In genomic region chr13:29773563-29773962, GRCm38 (mm10) we compare ENCODE assay signal across 13 mouse cellular contexts.
DNase-seq lines count a peak whose midpoint lies in the region; ATAC-seq and TF ChIP-seq lines count a peak whose summit lies in the region.
"Had no signal": no experiment of that assay in that cellular context is flagged by ENCODE, and none has a peak within 500 bp of the region (broad histone marks: within the 10 kb centered on the region; RNA-seq: fewer than 3 reads in every experiment).

No protein-coding gene starts in this region.

- no peaks in the 10 kb centered on the region for H3K9me3 ChIP-seq in lung, postnatal 0 days (ENCODE audit: low read length)
- no peaks in the 10 kb centered on the region for H3K9me3 ChIP-seq in kidney, embryonic 14.5 days (ENCODE audit: control insufficient read depth, low read length)
- H3K9me3 ChIP-seq in stomach, postnatal 0 days (ENCODE audit: control insufficient read depth, low read length): no peaks in the 10 kb centered on the region
- no peaks in the 10 kb centered on the region for H3K9me3 ChIP-seq in limb, embryonic 10.5 days (replicated peaks)
- no peaks in the 10 kb centered on the region for H3K9me3 ChIP-seq in liver, embryonic 12.5 days (replicated peaks)

- H3K27me3 ChIP-seq in lung, postnatal 0 days (replicated peaks; ENCODE audit: insufficient read depth, low read length): no peaks in the 10 kb centered on the region
- no peaks in the 10 kb centered on the region for H3K27me3 ChIP-seq in kidney, embryonic 14.5 days (ENCODE audit: control insufficient read depth, insufficient read depth, low read length)
- no peaks in the 10 kb centered on the region for H3K27me3 ChIP-seq in stomach, postnatal 0 days (ENCODE audit: control insufficient read depth, insufficient read depth, low read length)
- H3K27me3 ChIP-seq in limb, embryonic 10.5 days (ENCODE audit: low read depth, poor library complexity, severe bottlenecking): no peaks in the 10 kb centered on the region
- H3K27me3 ChIP-seq in liver, embryonic 12.5 days (replicated peaks): no peaks in the 10 kb centered on the region

- H3K4me3 ChIP-seq in lung, postnatal 0 days (ENCODE audit: low read depth, low read length): no peak overlapping the region
- no peak overlapping the region for H3K4me3 ChIP-seq in kidney, embryonic 14.5 days (ENCODE audit: low read length)
- no peak overlapping the region for H3K4me3 ChIP-seq in stomach, postnatal 0 days (ENCODE audit: low read depth, low read length)
- H3K4me3 ChIP-seq in limb, embryonic 10.5 days: no peak overlapping the region
- H3K4me3 ChIP-seq in liver, embryonic 12.5 days: no peak overlapping the region
- H3K4me3 ChIP-seq: myocyte had no signal

- 7% methylated on average over 6 of the region's 6 CpGs for WGBS in lung, postnatal 0 days
- 21% methylated on average over 6 of the region's 6 CpGs for WGBS in kidney, embryonic 14.5 days
- WGBS in stomach, postnatal 0 days: 21% methylated on average over 6 of the region's 6 CpGs
- WGBS in limb, embryonic 10.5 days: 18% methylated on average over 6 of the region's 6 CpGs
- 24% methylated on average over 6 of the region's 6 CpGs for whole genome bisulfite sequencing in liver, embryonic 12.5 days (ENCODE audit: insufficient replicate concordance)

- peaks cover 12% of the 10 kb centered on the region; the same call in 1 of the 2 replicates for H3K4me1 ChIP-seq in lung, postnatal 0 days (ENCODE audit: insufficient read depth, low read depth, low read length)
- H3K4me1 ChIP-seq in kidney, embryonic 14.5 days (ENCODE audit: control insufficient read depth, insufficient read depth, low read length): peaks cover 5% of the 10 kb centered on the region
- H3K4me1 ChIP-seq in stomach, postnatal 0 days (replicated peaks; ENCODE audit: control insufficient read depth, insufficient read depth): peaks cover 8% of the 10 kb centered on the region
- H3K4me1 ChIP-seq in limb, embryonic 10.5 days: peaks cover 58% of the 10 kb centered on the region
- H3K4me1 ChIP-seq in liver, embryonic 12.5 days: peaks cover 14% of the 10 kb centered on the region; the same call in 1 of the 2 replicates

- H3K4me2 ChIP-seq in lung, postnatal 0 days (replicated peaks; ENCODE audit: low read depth, low read length): no peak overlapping the region
- no peak overlapping the region for H3K4me2 ChIP-seq in kidney, embryonic 14.5 days (replicated peaks; ENCODE audit: low read depth, low read length)
- no peak overlapping the region for H3K4me2 ChIP-seq in stomach, postnatal 0 days (replicated peaks; ENCODE audit: low read depth)
- no peak overlapping the region for H3K4me2 ChIP-seq in liver, embryonic 12.5 days

- no peak for TF ChIP-seq CTCF in lung, postnatal 0 days (IDR thresholded peaks at IDR 0.05)
- TF ChIP-seq CTCF in stomach, postnatal 0 days (IDR thresholded peaks at IDR 0.05; ENCODE audit: low read depth): no peak

- no peak overlapping the region for H3K9ac ChIP-seq in lung, postnatal 0 days (replicated peaks; ENCODE audit: low read depth)
- no peak overlapping the region for H3K9ac ChIP-seq in kidney, embryonic 14.5 days (ENCODE audit: low read depth, low read length)
- H3K9ac ChIP-seq in stomach, postnatal 0 days (ENCODE audit: low read length): no peak overlapping the region
- no peak overlapping the region for H3K9ac ChIP-seq in liver, embryonic 12.5 days

- no peak for ATAC-seq in lung, postnatal 0 days
- ATAC-seq in kidney, embryonic 14.5 days (ENCODE audit: low FRiP score, low TSS enrichment): no peak
- no peak for ATAC-seq in stomach, postnatal 0 days (ENCODE audit: low FRiP score, low TSS enrichment)
- ATAC-seq in liver, embryonic 12.5 days: no peak

- no peaks in the 10 kb centered on the region for H3K36me3 ChIP-seq in lung, postnatal 0 days (ENCODE audit: insufficient read depth, low read length)
- H3K36me3 ChIP-seq in kidney, embryonic 14.5 days (ENCODE audit: control insufficient read depth, insufficient read depth, low read length): no peaks in the 10 kb centered on the region
- no peaks in the 10 kb centered on the region for H3K36me3 ChIP-seq in stomach, postnatal 0 days (ENCODE audit: control insufficient read depth, insufficient read depth, low read length)
- H3K36me3 ChIP-seq in limb, embryonic 10.5 days: no peaks in the 10 kb centered on the region
- H3K36me3 ChIP-seq in liver, embryonic 12.5 days: no peaks in the 10 kb centered on the region

- DNase-seq in adrenal gland, adult 2 months: peak; percentile 27
- DNase-seq in adrenal gland, adult 18-20 months (ENCODE audit: low spot score in 2 of 2): no peak
- no peak for DNase-seq in lung, postnatal 0 days (ENCODE audit: low spot score)
- DNase-seq in lung, postnatal 36 days: no peak
- no peak for DNase-seq in stomach, postnatal 0 days (ENCODE audit: low spot score)
- DNase-seq in limb, embryonic 10.5 days (ENCODE audit: low spot score): no peak
- DNase-seq: cerebellum, postnatal 36 days; gastrocnemius, postnatal 14 days; left cerebral cortex, postnatal 4 days; lung, postnatal 14 days had no signal

- H3K27ac ChIP-seq in lung, postnatal 0 days (ENCODE audit: low read length): no peak overlapping the region
- H3K27ac ChIP-seq in kidney, embryonic 14.5 days (ENCODE audit: low read depth, low read length): peak overlapping the region; percentile 24; the same call in 1 of the 2 replicates
- H3K27ac ChIP-seq in stomach, postnatal 0 days (replicated peaks): peak overlapping the region; percentile 41; the same call in 1 of the 2 replicates
- H3K27ac ChIP-seq in limb, embryonic 10.5 days: no peak overlapping the region
- H3K27ac ChIP-seq in liver, embryonic 12.5 days: no peak overlapping the region

- TF ChIP-seq EP300 in lung, postnatal 0 days (IDR thresholded peaks at IDR 0.05): peak; percentile 17; the same call in 1 of the 2 replicates
- TF ChIP-seq EP300 in stomach, postnatal 0 days (optimal IDR thresholded peaks at IDR 0.05): no peak

Comparison
In these comparisons a context has a peak if more than half of its experiments do, and no peak if none do; other contexts are left out.
1. H3K27ac ChIP-seq: peak in kidney, embryonic 14.5 days (single experiment) and stomach, postnatal 0 days (single experiment); none in lung, postnatal 0 days (single experiment), limb, embryonic 10.5 days (single experiment) and liver, embryonic 12.5 days (single experiment).